Mouse (Mus musculus) neural tube, embryonic 14.5 days (tissue): ENCODE measurements around the gene Bmper. TPM values are rescaled to one million over a fixed set of nuclear protein-coding genes. Genes with fewer than 3 reads are reported as not detected.
A peak's percentile ranks its signal among the peaks of the same experiment; 100 is the strongest.

Source experiments
- ATAC-seq: fragments of 200-750 bp; cut with Nextera tagmentation; 2 replicates; pipeline ENCODE4 v1.8.0; 2017; ENCODE audit warnings: low read depth, mild to moderate bottlenecking, moderate TSS enrichment, moderate library complexity
- H3K27ac ChIP-seq: fragments of 300-500 bp; sonication (generic); 2 replicates; pipeline ENCODE4 v1.5.1; 2014; ENCODE audit warnings: low read depth, mild to moderate bottlenecking, control low read depth, low read length, moderate library complexity, mixed read lengths
- H3K27me3 ChIP-seq: fragments of 300-500 bp; sonication (generic); 2 replicates; pipeline ENCODE4 v1.6.1; 2014; ENCODE audit warnings: low read length; ENCODE audit not compliant: control insufficient read depth, insufficient read depth
- H3K36me3 ChIP-seq: fragments of 300-500 bp; sonication (generic); 2 replicates; pipeline ENCODE4 v1.6.1; 2014; ENCODE audit warnings: low read length, mixed read lengths; ENCODE audit not compliant: control insufficient read depth, insufficient read depth
- H3K4me1 ChIP-seq: fragments of 300-500 bp; sonication (generic); 2 replicates; pipeline ENCODE4 v1.6.1; 2014; ENCODE audit warnings: low read length; ENCODE audit not compliant: control insufficient read depth, insufficient read depth
- H3K4me2 ChIP-seq: fragments of 300-500 bp; sonication (generic); 2 replicates; pipeline ENCODE4 v1.6.1; 2014; ENCODE audit warnings: mild to moderate bottlenecking, low read depth, low read length, control low read depth
- H3K4me3 ChIP-seq: fragments of 300-500 bp; sonication (generic); 2 replicates; pipeline ENCODE4 v1.5.1; 2014; ENCODE audit warnings: low read depth, low read length, control low read depth, mixed read lengths
- H3K9ac ChIP-seq: fragments of 300-500 bp; sonication (generic); replicated peaks from 2 replicates; pipeline ENCODE4 v1.6.1; 2014; ENCODE audit warnings: low read depth, mild to moderate bottlenecking, control low read depth, low read length, mixed read lengths
- H3K9me3 ChIP-seq: fragments of 300-500 bp; sonication (generic); 2 replicates; pipeline ENCODE4 v1.6.1; 2016; ENCODE audit warnings: low read length; ENCODE audit not compliant: control insufficient read depth
- WGBS: fragments of 180-500 bp; shearing (Covaris S2); extraction: QIAGEN DNeasy Blood & Tissue Kit; methylation state at CpG from one replicate; pipeline ENCODE4 v1.1.7; 2014; 5-methylcytosine and 5-hydroxymethylcytosine counted together
- polyA plus RNA-seq: library from polyadenylated mRNA; unstranded; fragments of >200 nt; fragmentation: Nextera tagmentation; extraction: Ambion mirVana; gene quantifications from 2 replicates; pipeline ENCODE4 v1.2.1, GENCODE M21; 2014

The Bmper gene
- polyA plus RNA-seq, 1 experiment from 2014 or later = 10.4 TPM

DNA sequence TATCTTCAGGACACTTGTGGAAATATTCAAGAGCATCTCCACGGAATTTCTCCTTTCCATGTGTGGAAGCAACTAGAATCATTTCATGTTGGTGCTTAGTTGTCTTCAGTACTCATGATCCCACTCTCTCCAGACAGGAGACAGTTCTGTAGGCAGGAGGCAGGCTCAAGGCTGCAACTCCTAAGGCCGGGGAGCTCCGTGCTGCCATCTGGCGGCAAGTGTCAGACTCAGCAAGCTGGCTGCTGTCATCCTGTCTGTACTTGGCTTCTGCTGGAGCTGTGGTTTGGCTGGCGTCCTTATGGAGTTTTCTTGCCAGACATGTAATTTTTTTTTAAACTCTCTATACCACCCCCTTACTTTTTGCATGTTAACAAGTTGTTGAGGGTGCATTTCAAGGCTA is 27.1 kb downstream of the Bmper start:
- Histone ChIP-seq H3K27me3 (no peaks in the 10 kb centered on the region), H3K36me3 (no peaks in the 10 kb centered on the region), H3K9me3 (no peaks in the 10 kb centered on the region), H3K4me3 (no peak overlapping the region), H3K27ac (no peak overlapping the region), H3K4me2 (no peak overlapping the region), H3K9ac (no peak overlapping the region), H3K4me1 (no peaks in the 10 kb centered on the region; the same call in 1 of the 2 replicates)
- peak; percentile 78; the same call in 1 of the 2 replicates for ATAC-seq
- 5% methylated on average over 5 of the region's 5 CpGs for WGBS

DNA sequence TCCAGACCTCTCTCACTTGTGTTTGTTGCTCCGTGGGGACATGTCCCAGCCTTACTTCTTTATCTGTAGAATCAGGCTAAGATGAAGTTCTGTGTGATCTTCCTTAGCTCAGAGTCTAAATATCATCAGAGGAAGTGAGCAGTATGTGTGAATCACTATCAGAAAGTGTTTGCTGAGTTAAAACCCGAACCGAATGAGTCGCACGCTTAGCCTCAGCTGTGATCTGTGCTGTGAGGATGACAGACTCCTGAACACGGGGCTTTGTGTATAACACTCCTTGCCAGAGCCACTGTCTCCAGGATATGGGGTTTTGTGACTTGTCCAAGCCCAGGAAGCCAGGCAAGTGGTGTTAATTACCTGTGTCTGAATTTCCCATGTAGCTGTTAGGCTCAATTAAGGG is 28.1 kb downstream of the Bmper start:
- no peak overlapping the region for H3K27ac ChIP-seq
- no peak for ATAC-seq
- WGBS = 90% methylated on average over 6 of the region's 6 CpGs
- no peak overlapping the region for H3K4me3 ChIP-seq
- no peak overlapping the region for H3K4me2 ChIP-seq
- no peaks in the 10 kb centered on the region; the same call in 1 of the 2 replicates for H3K4me1 ChIP-seq
- H3K27me3 ChIP-seq = no peaks in the 10 kb centered on the region
- H3K36me3 ChIP-seq = no peaks in the 10 kb centered on the region
- no peaks in the 10 kb centered on the region for H3K9me3 ChIP-seq
- H3K9ac ChIP-seq = no peak overlapping the region

DNA sequence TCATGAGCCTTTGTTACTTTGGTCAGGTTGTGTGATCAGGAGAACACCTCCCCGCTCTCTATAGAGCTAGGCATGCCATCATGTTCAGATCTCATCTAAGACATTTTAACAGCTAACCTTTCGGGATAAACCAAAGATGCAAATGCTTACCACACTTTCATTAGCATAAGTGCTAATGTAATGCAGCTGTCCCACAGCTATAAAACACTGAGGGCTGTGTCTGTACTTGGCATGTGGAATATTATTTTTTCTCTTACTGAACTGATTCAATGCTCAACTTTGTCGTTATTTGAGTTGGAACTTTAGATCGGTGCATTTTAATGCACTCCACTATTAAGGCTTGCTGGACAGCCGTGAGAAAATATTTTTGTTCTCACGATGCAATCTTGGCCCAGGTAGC is 30.7 kb downstream of the Bmper start:
- Histone ChIP-seq H3K4me3 (no peak overlapping the region), H3K9me3 (no peaks in the 10 kb centered on the region), H3K27ac (no peak overlapping the region), H3K9ac (no peak overlapping the region), H3K27me3 (no peaks in the 10 kb centered on the region), H3K4me1 (no peaks in the 10 kb centered on the region; the same call in 1 of the 2 replicates), H3K36me3 (no peaks in the 10 kb centered on the region), H3K4me2 (no peak overlapping the region)
- WGBS = 66% methylated on average over 6 of the region's 6 CpGs
- no peak for ATAC-seq

DNA sequence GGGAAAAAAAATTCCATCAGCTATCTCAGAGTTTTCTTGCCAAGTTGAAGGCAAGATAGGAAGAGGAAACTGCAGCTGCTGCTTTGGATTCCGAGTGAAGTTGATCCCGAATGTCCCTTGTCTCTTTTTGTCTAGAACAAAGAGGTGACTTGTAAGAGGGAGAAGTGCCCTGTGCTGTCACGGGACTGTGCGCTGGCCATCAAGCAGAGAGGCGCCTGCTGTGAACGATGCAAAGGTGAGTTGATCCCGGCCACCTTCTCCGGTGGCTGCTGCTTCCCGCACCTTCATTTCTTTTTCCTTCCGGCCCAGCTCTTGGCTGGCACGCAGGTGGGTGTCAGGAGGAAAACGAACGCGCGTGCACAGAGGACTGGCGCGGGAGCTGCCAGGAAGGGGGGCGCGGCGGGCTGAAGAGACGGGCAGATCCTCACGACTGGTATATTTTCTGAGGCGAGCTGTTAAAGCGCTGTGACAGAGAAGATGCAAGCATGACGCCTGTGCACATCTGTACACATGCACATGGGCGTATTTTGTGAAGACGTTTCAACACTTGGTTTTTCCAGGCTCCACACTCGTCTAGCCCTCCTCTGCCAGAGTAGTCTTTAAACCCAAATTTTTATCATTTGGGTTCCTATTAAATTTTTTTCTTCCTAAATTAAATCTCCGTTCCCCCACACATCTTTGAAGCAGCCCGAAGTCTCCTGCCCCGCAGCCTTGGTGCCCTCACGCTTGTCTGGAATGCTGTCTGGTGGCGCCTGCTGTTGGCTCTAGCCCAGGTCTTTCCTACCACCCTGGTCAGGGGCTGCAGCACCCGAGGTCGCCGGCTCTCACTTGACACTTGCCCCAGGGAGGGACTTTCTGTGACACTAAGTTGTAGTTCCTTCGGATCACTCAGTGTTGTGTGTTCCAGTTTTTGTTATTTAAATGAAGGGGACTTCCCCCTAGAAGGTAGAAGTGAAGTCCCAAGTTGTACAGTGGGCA is 31.6 kb downstream of the Bmper start:
- peak overlapping the region; percentile 47 for H3K4me2 ChIP-seq
- WGBS = 35% methylated on average over 37 of the region's 37 CpGs
- H3K9me3 ChIP-seq = no peaks in the 10 kb centered on the region
- ATAC-seq = peak; percentile 72
- H3K9ac ChIP-seq = 0 out of 2 replicates have a peak overlapping the region, but pooled peaks have one; percentile 2
- H3K4me3 ChIP-seq = peak overlapping the region; percentile 22; the same call in 1 of the 2 replicates
- H3K27ac ChIP-seq = no peak overlapping the region
- H3K36me3 ChIP-seq = no peaks in the 10 kb centered on the region
- H3K27me3 ChIP-seq = no peaks in the 10 kb centered on the region
- no peaks in the 10 kb centered on the region; the same call in 1 of the 2 replicates for H3K4me1 ChIP-seq

DNA sequence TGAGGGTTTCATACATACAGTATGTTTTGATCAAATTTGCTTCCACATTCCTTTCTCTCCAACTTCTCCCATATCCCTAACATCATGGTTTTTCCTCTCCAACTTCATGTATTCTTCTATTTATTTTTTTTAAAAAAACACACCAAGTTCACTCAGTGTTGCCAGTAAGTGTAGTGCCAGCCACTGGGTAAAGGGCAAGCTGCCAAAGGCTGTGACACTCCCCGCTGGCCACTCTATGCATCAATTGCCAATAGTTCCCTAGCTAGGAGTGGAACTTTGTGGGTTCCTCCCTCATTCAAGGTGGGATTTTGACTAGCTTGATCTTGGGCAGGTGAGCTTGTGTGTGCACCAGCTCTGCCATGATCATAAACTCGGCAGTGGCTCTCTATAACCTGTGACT is 33.0 kb downstream of the Bmper start:
- no peaks in the 10 kb centered on the region for H3K9me3 ChIP-seq
- no peak overlapping the region for H3K9ac ChIP-seq
- H3K4me3 ChIP-seq = no peak overlapping the region
- no peak overlapping the region for H3K4me2 ChIP-seq
- WGBS = 81% methylated on average over 2 of the region's 2 CpGs
- no peaks in the 10 kb centered on the region for H3K36me3 ChIP-seq
- H3K27ac ChIP-seq = no peak overlapping the region
- ATAC-seq = no peak
- no peaks in the 10 kb centered on the region for H3K27me3 ChIP-seq
- no peaks in the 10 kb centered on the region; the same call in 1 of the 2 replicates for H3K4me1 ChIP-seq

DNA sequence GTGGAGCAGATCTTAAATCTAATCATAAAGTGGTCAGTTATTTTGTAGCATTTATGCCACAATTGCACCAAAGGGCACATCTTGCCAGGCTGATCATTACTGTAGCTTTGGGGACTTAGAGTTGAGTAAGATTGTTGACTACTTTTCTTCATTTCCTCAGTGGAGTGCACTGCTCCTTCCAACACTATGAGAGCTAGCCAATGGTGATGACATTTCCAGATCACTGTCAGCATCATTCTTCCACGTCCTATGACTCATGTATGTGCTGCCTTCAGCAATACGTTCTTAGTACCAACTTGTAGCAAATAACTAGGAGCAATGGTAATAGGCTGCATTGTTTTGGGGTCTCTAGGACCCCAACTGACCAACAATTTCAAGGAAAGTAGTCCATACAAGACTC is 33.7 kb downstream of the Bmper start:
- ATAC-seq = no peak
- H3K4me3 ChIP-seq = no peak overlapping the region
- WGBS = 87% methylated on average over 2 of the region's 2 CpGs

DNA sequence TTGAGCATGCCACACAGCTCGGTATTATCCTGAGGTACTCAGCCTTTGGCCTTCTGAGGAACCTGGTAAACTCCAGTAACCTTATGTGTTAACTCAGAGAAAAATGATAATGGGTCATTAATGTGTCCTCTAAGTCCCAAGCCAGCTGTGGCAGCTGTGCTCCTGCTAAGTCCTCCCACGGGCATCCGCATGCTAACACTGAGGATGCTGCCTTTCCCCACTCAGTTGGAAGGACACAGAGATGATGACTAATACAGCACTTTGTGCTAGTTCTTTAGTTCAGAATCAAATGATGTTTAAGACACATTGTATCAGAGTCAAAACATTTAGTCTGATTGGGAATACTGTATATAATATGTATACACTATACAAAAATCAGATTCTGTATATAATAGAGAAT is 39.0 kb downstream of the Bmper start:
- Histone ChIP-seq H3K36me3 (no peaks in the 10 kb centered on the region), H3K9ac (no peak overlapping the region), H3K4me2 (no peak overlapping the region), H3K9me3 (no peaks in the 10 kb centered on the region), H3K4me3 (no peak overlapping the region), H3K27ac (no peak overlapping the region), H3K27me3 (no peaks in the 10 kb centered on the region), H3K4me1 (no peaks in the 10 kb centered on the region)
- 81% methylated on average over 3 of the region's 3 CpGs for WGBS
- no peak for ATAC-seq

More for the DNA sequence above, 33.7 kb downstream of the Bmper start:
- Histone ChIP-seq H3K4me1 (no peaks in the 10 kb centered on the region; the same call in 1 of the 2 replicates), H3K36me3 (no peaks in the 10 kb centered on the region), H3K9me3 (no peaks in the 10 kb centered on the region), H3K27me3 (no peaks in the 10 kb centered on the region), H3K4me2 (no peak overlapping the region), H3K27ac (no peak overlapping the region), H3K9ac (no peak overlapping the region)

DNA sequence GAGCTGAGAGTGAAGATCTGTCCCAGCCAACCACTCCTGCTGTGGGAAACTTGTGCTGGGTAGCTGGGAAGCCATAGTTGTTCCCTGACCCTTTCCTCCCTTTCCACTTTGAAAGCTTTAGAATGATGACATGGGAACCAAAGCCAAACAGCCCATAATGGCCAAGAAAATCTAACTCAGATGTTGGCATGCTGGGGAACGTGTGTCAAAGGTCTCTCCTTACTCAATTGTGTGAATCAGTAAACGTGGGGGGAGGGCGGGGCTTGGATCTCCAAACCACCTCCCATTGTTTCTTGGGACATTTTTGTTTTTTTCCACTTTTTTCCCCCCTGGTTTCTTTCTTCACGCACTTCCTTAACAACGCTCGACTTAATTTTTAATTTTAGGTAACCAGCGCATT is 40.0 kb downstream of the Bmper start:
- no peaks in the 10 kb centered on the region for H3K9me3 ChIP-seq
- H3K27me3 ChIP-seq = no peaks in the 10 kb centered on the region
- no peak overlapping the region for H3K27ac ChIP-seq
- no peaks in the 10 kb centered on the region for H3K4me1 ChIP-seq
- 90% methylated on average over 7 of the region's 7 CpGs for WGBS
- no peak overlapping the region for H3K9ac ChIP-seq
- no peak overlapping the region for H3K4me3 ChIP-seq
- H3K36me3 ChIP-seq = no peaks in the 10 kb centered on the region
- H3K4me2 ChIP-seq = no peak overlapping the region
- no peak for ATAC-seq

DNA sequence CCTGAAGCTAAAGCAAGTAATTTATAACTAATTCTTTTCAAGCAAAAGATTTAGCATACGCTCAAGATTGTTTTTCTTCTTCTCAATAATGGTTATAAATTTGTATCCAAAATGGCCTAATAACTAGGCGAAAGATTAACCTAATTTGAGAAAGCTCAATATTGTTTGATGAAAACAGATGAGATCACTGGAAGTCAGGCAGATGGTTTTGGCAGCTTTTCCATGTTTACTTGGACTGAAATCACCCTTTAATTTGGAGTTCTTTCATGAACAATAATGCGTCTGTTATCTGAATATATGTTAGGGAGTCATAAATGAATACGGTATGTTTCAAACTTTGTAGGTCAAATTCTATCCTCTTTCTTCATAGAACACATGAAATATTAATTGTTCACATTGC is 41.6 kb downstream of the Bmper start:
- 86% methylated on average over 4 of the region's 4 CpGs for WGBS
- Histone ChIP-seq H3K27me3 (no peaks in the 10 kb centered on the region), H3K27ac (no peak overlapping the region), H3K9ac (no peak overlapping the region), H3K4me2 (no peak overlapping the region), H3K4me1 (no peaks in the 10 kb centered on the region), H3K9me3 (no peaks in the 10 kb centered on the region), H3K36me3 (no peaks in the 10 kb centered on the region), H3K4me3 (no peak overlapping the region)
- no peak for ATAC-seq
